Comparison of ENCODE assay signal across 8 mouse cellular contexts in the genomic region with DNA sequence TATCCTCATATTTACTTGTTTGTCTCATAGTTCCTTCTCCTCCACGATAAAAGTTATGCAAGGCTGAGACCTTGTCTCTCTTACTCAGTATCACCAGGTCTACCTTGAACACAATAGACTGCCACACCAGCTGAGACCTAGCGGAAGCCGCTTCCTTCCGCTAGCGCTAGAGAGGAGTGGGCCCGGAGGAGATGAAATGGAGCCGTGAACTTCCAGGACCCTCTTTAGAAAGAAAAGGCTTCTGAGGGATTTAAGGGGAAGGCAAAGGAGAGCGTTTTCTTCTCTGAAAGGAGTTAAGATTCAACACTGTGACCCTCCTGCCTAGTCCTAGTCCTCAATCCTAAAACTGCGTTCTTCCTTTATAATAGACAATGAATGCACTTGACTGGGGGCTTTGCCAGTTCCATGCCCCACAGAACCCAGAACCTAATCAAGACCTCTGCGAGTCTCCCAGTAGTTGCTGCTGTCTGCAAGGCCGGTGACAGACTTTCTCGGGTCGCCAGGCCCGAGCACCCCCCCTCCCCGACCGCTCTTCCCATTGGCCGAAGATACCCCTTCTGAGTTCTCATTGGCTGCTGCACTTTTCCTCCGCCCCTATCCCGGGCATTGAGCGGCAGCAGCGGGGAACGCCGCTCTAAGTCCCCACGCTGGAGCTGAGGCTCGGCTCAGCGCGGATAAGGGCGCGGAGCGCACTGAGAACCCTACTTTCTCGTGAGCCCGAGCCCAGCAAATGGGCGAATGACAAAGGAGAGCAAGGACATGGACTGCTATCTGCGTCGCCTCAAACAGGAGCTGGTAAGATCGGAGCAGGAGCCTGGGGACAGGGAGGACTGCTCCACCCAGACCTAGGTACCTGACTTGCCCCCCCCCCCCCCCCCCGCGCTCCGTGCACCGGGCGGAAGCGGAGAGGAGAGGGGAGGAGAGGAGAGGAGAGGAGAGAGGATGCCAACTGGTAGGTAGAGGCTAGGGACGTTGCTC. TPM values are rescaled to one million over a fixed set of nuclear protein-coding genes. Genes with fewer than 3 reads are reported as not detected.
DNase-seq lines count a peak whose midpoint lies in the region; ATAC-seq lines count a peak whose summit lies in the region.

A gene (plus strand): TSS at position 569 of the 978 bp plus-strand sequence.

- H3K79me2 ChIP-seq in macrophage (ENCODE audit: inconsistent target), result no peaks in the 10 kb centered on the region

- peaks cover 11% of the 10 kb centered on the region for H3K27me3 ChIP-seq in hindbrain, embryonic 14.5 days (ENCODE audit: control insufficient read depth, insufficient read depth, low read length)

- WGBS in hindbrain, embryonic 14.5 days, result 2% methylated on average over 40 of the region's 43 CpGs
- WGBS in macrophage (ENCODE audit: missing documents), result 11% methylated on average over 42 of the region's 43 CpGs

- peak within 1 kb of the TSS; percentile 47 for H3K4me3 ChIP-seq in hindbrain, embryonic 14.5 days (replicated peaks; ENCODE audit: low read length)
- peak within 1 kb of the TSS; percentile 57 for H3K4me3 ChIP-seq in macrophage (ENCODE audit: inconsistent target)

- no peaks in the 10 kb centered on the region for H3K36me3 ChIP-seq in hindbrain, embryonic 14.5 days (replicated peaks; ENCODE audit: control insufficient read depth, insufficient read depth)
- no peaks in the 10 kb centered on the region for H3K36me3 ChIP-seq in macrophage (ENCODE audit: inconsistent target)

- DNase-seq in WW6 (ENCODE audit: low read depth, low spot score), result peak; percentile 70
- peak; percentile 82 to 88 for DNase-seq in cerebellum, postnatal 14 days
- peak; percentile 54 to 76 for DNase-seq in frontal cortex, postnatal 25 days (ENCODE audit: low spot score in 2 of 2)
- DNase-seq in hindbrain, embryonic 14.5 days (ENCODE audit: low spot score), result peak; percentile 84
- DNase-seq in left cerebral cortex, adult 18-20 months (ENCODE audit: low spot score in 2 of 2), result peak; percentile 78 to 89
- DNase-seq in right cerebral cortex, adult 18-20 months, result peak; percentile 91
- DNase-seq in urinary bladder, postnatal 14 days (ENCODE audit: low spot score), result peak; percentile 75

- H3K4me2 ChIP-seq in hindbrain, embryonic 14.5 days (replicated peaks), result peak within 1 kb of the TSS; percentile 98

- H3K27ac ChIP-seq in hindbrain, embryonic 14.5 days, result peak within 1 kb of the TSS; percentile 60; the same call in 1 of the 2 replicates
- peak within 1 kb of the TSS; percentile 7; the same call in 1 of the 2 replicates for H3K27ac ChIP-seq in macrophage

- 0 out of 2 replicates have a peak, but pooled peaks cover 10% of the 10 kb centered on the region for H3K4me1 ChIP-seq in hindbrain, embryonic 14.5 days (replicated peaks; ENCODE audit: control insufficient read depth, insufficient read depth, low read length)

- no peaks in the 10 kb centered on the region for H3K9me3 ChIP-seq in hindbrain, embryonic 14.5 days (ENCODE audit: control insufficient read depth, low read length)

- peak; percentile 96 for ATAC-seq in hindbrain, embryonic 14.5 days (ENCODE audit: low FRiP score)

- H3K9ac ChIP-seq in hindbrain, embryonic 14.5 days, result peak within 1 kb of the TSS; percentile 60

RNA-seq across cellular contexts. Expression of the gene that starts here (rescaled TPM):
- 4.6 and 5.5 TPM in 2 replicates for polyA plus RNA-seq in hindbrain, embryonic 14.5 days (2014; fragmentation: Nextera tagmentation; extraction: Ambion mirVana)
- total RNA-seq in left cerebral cortex, adult 18-20 months (2021), result 100 to 1,000 TPM; 106 to 114 TPM
- 10 to 100 TPM in 1 of 26 experiments, 1 to 10 TPM in 18, under 1 TPM in 7; 0.31 to 10.1 (median 3.6) TPM for total RNA-seq in macrophage (2018; cell fraction: chromatin; rRNA removed)
- 1 to 10 TPM in 18 of 26 experiments, under 1 TPM in 8; 0.33 to 3.1 (median 1.6) TPM for total RNA-seq in macrophage (2018; cell fraction: cytosol; rRNA removed)
- total RNA-seq in macrophage (2018; cell fraction: nucleus; rRNA removed), result 10 to 100 TPM in 1 of 26 experiments, 1 to 10 TPM in 19, under 1 TPM in 5, not detected in 1; 0.12 to 10.1 (median 3.1) TPM
- polyA plus RNA-seq in macrophage (2018), result 2.0 to 2.6 TPM (median 2.3 TPM) in 3 replicates

Comparison
In these comparisons a context has a peak if more than half of its experiments do, and no peak if none do; other contexts are left out.
1. Peak in every context shown above with its lines: DNase-seq, ATAC-seq, H3K4me3 ChIP-seq and H3K27ac ChIP-seq.